Mouse (Mus musculus): ENCODE measurements around the gene Slc8a3. TPM values are rescaled to one million over a fixed set of nuclear protein-coding genes. Genes with fewer than 3 reads are reported as not detected.

The Slc8a3 gene
- polyA plus RNA-seq, 1 experiment: 0.05 TPM

GRCm38 (mm10) chr12:81160831-81161230, 172.1 kb downstream of the Slc8a3 start:
- Histone ChIP-seq H3K36me3 (ENCODE audit: control insufficient read depth, insufficient read depth) (no peaks in the 10 kb centered on the region), H3K4me2 (ENCODE audit: low read depth) (no peak overlapping the region), H3K79me2 (ENCODE audit: control insufficient read depth, insufficient read depth) (no peaks in the 10 kb centered on the region), H3K4me3 (no peak overlapping the region), H3ac (ENCODE audit: control insufficient read depth, insufficient read length) (no peak overlapping the region), H3K27me3 (ENCODE audit: control insufficient read depth, insufficient read depth, insufficient read length) (no peaks in the 10 kb centered on the region)
- TF ChIP-seq SRF (IDR thresholded peaks at IDR 0.05; ENCODE audit: control insufficient read depth, insufficient read length, low read depth) (no peak), MAX (IDR thresholded peaks at IDR 0.05; ENCODE audit: low read depth) (no peak), TCF3 (IDR thresholded peaks at IDR 0.05; ENCODE audit: insufficient read length, low read depth) (no peak), POLR2A (IDR thresholded peaks at IDR 0.05; ENCODE audit: insufficient read length, low read depth) (no peak)

- H3K36me3 ChIP-seq (ENCODE audit: control insufficient read depth, insufficient read depth): no peaks in the 10 kb centered on the region
- no peak overlapping the region for H3K4me2 ChIP-seq (ENCODE audit: low read depth)
- H3ac ChIP-seq (ENCODE audit: control insufficient read depth, insufficient read length): no peak overlapping the region
- no peak for TF ChIP-seq MYOD1 (IDR thresholded peaks at IDR 0.05; ENCODE audit: control insufficient read depth in 1 of 3, insufficient read length in 2 of 3, low read depth in 2 of 3)
- no peak for TF ChIP-seq E2F4 (IDR thresholded peaks at IDR 0.05; ENCODE audit: insufficient read depth)
- TF ChIP-seq TCF12 (IDR thresholded peaks at IDR 0.05; ENCODE audit: insufficient read depth, poor library complexity, severe bottlenecking): no peak
- no peak for TF ChIP-seq POLR2A (IDR thresholded peaks at IDR 0.05; ENCODE audit: insufficient read length, low read depth)
- no peak for TF ChIP-seq POLR2AphosphoS2 (IDR thresholded peaks at IDR 0.05; ENCODE audit: insufficient read length, low read depth)
- no peak for TF ChIP-seq TCF3 (IDR thresholded peaks at IDR 0.05; ENCODE audit: insufficient read length, low read depth)
- no peak for TF ChIP-seq REST (IDR thresholded peaks at IDR 0.05; ENCODE audit: insufficient read depth, insufficient read length)
- TF ChIP-seq MAX (IDR thresholded peaks at IDR 0.05; ENCODE audit: low read depth): no peak
- TF ChIP-seq CEBPB (IDR thresholded peaks at IDR 0.05; ENCODE audit: insufficient read depth, poor library complexity, severe bottlenecking): no peak
- TF ChIP-seq USF1 (IDR thresholded peaks at IDR 0.05; ENCODE audit: low read depth): no peak
- no peak for TF ChIP-seq MYOG (IDR thresholded peaks at IDR 0.05; ENCODE audit: control insufficient read depth in 1 of 3, insufficient read depth in 1 of 3, insufficient read length in 2 of 3, low read depth in 2 of 3)
- TF ChIP-seq SRF (IDR thresholded peaks at IDR 0.05; ENCODE audit: control insufficient read depth, insufficient read length, low read depth): no peak
- no peak overlapping the region for H3K4me3 ChIP-seq
- no peaks in the 10 kb centered on the region for H3K79me2 ChIP-seq (ENCODE audit: control insufficient read depth, insufficient read depth)
- no peaks in the 10 kb centered on the region for H3K27me3 ChIP-seq (ENCODE audit: control insufficient read depth, insufficient read depth, insufficient read length)
These were observed 172.6 kb downstream of the Slc8a3 start for GRCm38 (mm10) chr12:81160425-81160824.

- no peak for TF ChIP-seq TCF12 (IDR thresholded peaks at IDR 0.05; ENCODE audit: insufficient read depth, poor library complexity, severe bottlenecking)
- TF ChIP-seq POLR2A (IDR thresholded peaks at IDR 0.05; ENCODE audit: insufficient read length, low read depth): no peak
- no peak for TF ChIP-seq MAX (IDR thresholded peaks at IDR 0.05; ENCODE audit: low read depth)
- TF ChIP-seq MYOG (IDR thresholded peaks at IDR 0.05; ENCODE audit: control insufficient read depth in 1 of 3, insufficient read depth in 1 of 3, insufficient read length in 2 of 3, low read depth in 2 of 3): no peak
- Histone ChIP-seq H3K79me2 (ENCODE audit: control insufficient read depth, insufficient read depth) (no peaks in the 10 kb centered on the region), H3ac (ENCODE audit: control insufficient read depth, insufficient read length) (no peak overlapping the region), H3K36me3 (ENCODE audit: control insufficient read depth, insufficient read depth) (no peaks in the 10 kb centered on the region), H3K4me2 (ENCODE audit: low read depth) (no peak overlapping the region), H3K27me3 (ENCODE audit: control insufficient read depth, insufficient read depth, insufficient read length) (no peaks in the 10 kb centered on the region), H3K4me3 (no peak overlapping the region)
These were observed 173.0 kb downstream of the Slc8a3 start for GRCm38 (mm10) chr12:81159947-81160346.

GRCm38 (mm10) chr12:81156841-81157240, 176.1 kb downstream of the Slc8a3 start:
- 0 out of 2 replicates have a peak, but pooled peaks have one; percentile 14 for TF ChIP-seq CEBPB (IDR thresholded peaks at IDR 0.05; ENCODE audit: insufficient read depth, poor library complexity, severe bottlenecking)
- no peak for TF ChIP-seq REST (IDR thresholded peaks at IDR 0.05; ENCODE audit: insufficient read depth, insufficient read length)
- no peak for TF ChIP-seq MYOG (IDR thresholded peaks at IDR 0.05; ENCODE audit: control insufficient read depth in 1 of 3, insufficient read depth in 1 of 3, insufficient read length in 2 of 3, low read depth in 2 of 3)
- no peak for TF ChIP-seq E2F4 (IDR thresholded peaks at IDR 0.05; ENCODE audit: insufficient read depth)
- TF ChIP-seq POLR2AphosphoS2 (IDR thresholded peaks at IDR 0.05; ENCODE audit: insufficient read length, low read depth): no peak
- no peak overlapping the region for H3ac ChIP-seq (ENCODE audit: control insufficient read depth, insufficient read length)
- no peak overlapping the region for H3K4me2 ChIP-seq (ENCODE audit: low read depth)

GRCm38 (mm10) chr12:81155675-81156074, 177.3 kb downstream of the Slc8a3 start:
- no peaks in the 10 kb centered on the region for H3K36me3 ChIP-seq (ENCODE audit: control insufficient read depth, insufficient read depth)
- H3K79me2 ChIP-seq (ENCODE audit: control insufficient read depth, insufficient read depth): no peaks in the 10 kb centered on the region
- TF ChIP-seq POLR2AphosphoS2 (IDR thresholded peaks at IDR 0.05; ENCODE audit: insufficient read length, low read depth): no peak
- no peak for TF ChIP-seq MYOD1 (IDR thresholded peaks at IDR 0.05; ENCODE audit: control insufficient read depth in 1 of 3, insufficient read length in 2 of 3, low read depth in 2 of 3)
- TF ChIP-seq TCF3 (IDR thresholded peaks at IDR 0.05; ENCODE audit: insufficient read length, low read depth): no peak
- no peak for TF ChIP-seq USF1 (IDR thresholded peaks at IDR 0.05; ENCODE audit: low read depth)
- no peak for TF ChIP-seq MYOG (IDR thresholded peaks at IDR 0.05; ENCODE audit: control insufficient read depth in 1 of 3, insufficient read depth in 1 of 3, insufficient read length in 2 of 3, low read depth in 2 of 3)
- TF ChIP-seq CEBPB (IDR thresholded peaks at IDR 0.05; ENCODE audit: insufficient read depth, poor library complexity, severe bottlenecking): peak; percentile 99
- TF ChIP-seq REST (IDR thresholded peaks at IDR 0.05; ENCODE audit: insufficient read depth, insufficient read length): no peak
- TF ChIP-seq TCF12 (IDR thresholded peaks at IDR 0.05; ENCODE audit: insufficient read depth, poor library complexity, severe bottlenecking): no peak
- TF ChIP-seq POLR2A (IDR thresholded peaks at IDR 0.05; ENCODE audit: insufficient read length, low read depth): no peak
- no peak overlapping the region for H3K4me3 ChIP-seq
- H3K4me2 ChIP-seq (ENCODE audit: low read depth): peak overlapping the region; percentile 13
- H3ac ChIP-seq (ENCODE audit: control insufficient read depth, insufficient read length): no peak overlapping the region
- H3K27me3 ChIP-seq (ENCODE audit: control insufficient read depth, insufficient read depth, insufficient read length): no peaks in the 10 kb centered on the region

More at GRCm38 (mm10) chr12:81156841-81157240, 176.1 kb downstream of the Slc8a3 start:
- Histone ChIP-seq H3K79me2 (ENCODE audit: control insufficient read depth, insufficient read depth) (no peaks in the 10 kb centered on the region), H3K27me3 (ENCODE audit: control insufficient read depth, insufficient read depth, insufficient read length) (no peaks in the 10 kb centered on the region), H3K36me3 (ENCODE audit: control insufficient read depth, insufficient read depth) (no peaks in the 10 kb centered on the region), H3K4me3 (no peak overlapping the region)
